Mouse (Mus musculus) ES-Bruce4 (cell line): ENCODE measurements around the gene Tespa1.

Source experiments
- CTCF ChIP-seq: IDR thresholded peaks from one replicate; pipeline ENCODE4 v1.8.1; 2011; ENCODE audit warnings: low read depth, low read length
- POLR2A ChIP-seq: IDR thresholded peaks from one replicate; pipeline ENCODE4 v1.8.1; 2011; ENCODE audit warnings: low read length; ENCODE audit not compliant: insufficient read depth

DNA sequence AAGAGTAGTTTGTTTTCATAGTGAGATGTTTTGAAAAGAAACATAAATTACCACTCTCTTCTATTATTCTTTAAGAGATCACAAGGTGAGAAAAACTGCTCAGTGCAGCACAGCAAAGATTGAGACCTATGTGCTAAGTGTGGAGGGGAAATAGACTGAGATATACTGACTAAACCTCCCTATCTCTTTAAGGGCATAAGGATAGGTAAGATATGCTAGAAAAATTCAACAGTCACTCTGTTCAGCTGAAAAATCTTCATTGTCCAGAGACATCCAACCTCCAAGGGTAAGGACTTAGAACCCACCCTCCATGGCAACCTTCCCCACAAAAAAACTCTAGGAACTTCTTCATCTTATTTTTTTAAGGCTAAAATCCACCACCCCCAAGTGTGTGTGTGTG, 42.1 kb downstream of the Tespa1 start:
- TF ChIP-seq POLR2A, result no peak
- no peak for TF ChIP-seq CTCF
